Mouse (Mus musculus): ENCODE data around the gene Macf1.
"Not testable (repeated sequence)": the region's sequence is repeated elsewhere in the genome, so short reads cannot be mapped to it uniquely, and the experiment has no call there.

Macf1 gene

GRCm38 (mm10) chr4:123647668-123648067, 36.5 kb downstream of the Macf1 start:
- in situ Hi-C loops (cut with MboI; ENCODE audit: low pct_unique_long_range_greater_than_20kb in 1 of 2, low sequenced_read_pairs in 2 of 2, unreplicated experiment in 1 of 2) = no loop called here

GRCm38 (mm10) chr4:123647109-123647508, 37.1 kb downstream of the Macf1 start:
- in situ Hi-C loops (cut with MboI; ENCODE audit: low pct_unique_long_range_greater_than_20kb in 1 of 2, low sequenced_read_pairs in 2 of 2, unreplicated experiment in 1 of 2) = no loop called here

- in situ Hi-C loops (cut with MboI; ENCODE audit: low pct_unique_long_range_greater_than_20kb in 1 of 2, low sequenced_read_pairs in 2 of 2, unreplicated experiment in 1 of 2) = no loop called here
Observed at GRCm38 (mm10) chr4:123645246-123645845, 38.8 kb downstream of the Macf1 start.

DNA sequence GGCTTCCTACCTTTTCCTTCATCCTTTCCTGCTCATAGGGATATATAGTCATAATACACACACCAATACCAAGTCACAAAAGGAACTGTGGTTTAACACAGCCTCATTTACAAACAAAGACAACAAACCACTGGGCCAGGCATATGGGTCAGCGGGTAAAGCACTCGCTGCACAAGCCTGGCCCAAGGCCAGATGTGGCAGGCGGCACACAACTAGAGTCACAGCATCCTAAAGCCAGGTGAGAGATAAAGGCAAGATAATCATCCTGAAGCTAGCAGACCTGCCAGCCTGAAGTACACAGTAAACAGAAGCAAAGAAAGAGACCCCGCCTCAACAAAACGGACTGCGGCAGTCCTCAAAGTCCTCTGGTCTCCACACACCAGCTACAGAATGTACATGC, 40.6 kb downstream of the Macf1 start:
- in situ Hi-C loops (cut with MboI; ENCODE audit: low pct_unique_long_range_greater_than_20kb in 1 of 2, low sequenced_read_pairs in 2 of 2, unreplicated experiment in 1 of 2) = no loop called here

DNA sequence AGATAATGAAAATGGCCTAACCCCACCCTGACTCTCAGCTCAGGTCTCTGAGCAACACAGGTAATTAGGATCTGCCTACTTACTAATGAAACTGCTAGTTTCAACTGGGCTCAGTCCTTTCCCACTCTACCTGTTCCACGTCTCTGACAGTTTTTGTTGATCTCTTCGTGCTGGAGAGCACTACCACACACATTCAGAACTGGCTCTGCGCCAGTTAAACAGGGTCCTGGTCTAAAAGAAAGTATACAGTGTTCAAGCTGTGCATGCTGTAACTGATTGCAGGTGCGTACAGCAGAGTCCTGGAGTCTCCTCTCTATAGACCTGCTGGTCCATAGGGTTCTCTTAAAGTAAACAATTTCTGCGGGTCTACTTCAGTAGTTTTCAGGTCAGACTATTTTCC, 41.3 kb downstream of the Macf1 start:
- in situ Hi-C loops (cut with MboI; ENCODE audit: low pct_unique_long_range_greater_than_20kb in 1 of 2, low sequenced_read_pairs in 2 of 2, unreplicated experiment in 1 of 2) = no loop called here

DNA sequence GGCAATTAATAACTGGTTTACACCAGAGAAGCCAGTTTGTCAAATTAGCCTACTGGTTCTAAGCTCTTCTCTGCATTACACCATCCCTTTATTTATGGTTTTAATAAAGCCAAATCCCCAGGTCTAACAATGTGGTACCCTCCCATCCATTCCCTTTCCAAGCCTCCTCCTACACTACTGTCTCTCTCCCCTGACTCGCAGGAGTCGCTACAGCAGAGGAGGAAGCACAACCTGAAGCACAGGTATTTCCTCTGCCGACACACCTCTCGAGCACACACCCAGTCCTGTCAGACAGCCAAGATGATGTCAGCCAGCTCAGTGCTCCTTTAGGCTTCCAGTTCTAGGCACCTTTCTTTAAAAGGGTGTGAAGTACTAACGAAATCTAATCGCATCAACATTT, 47.0 kb downstream of the Macf1 start:
- in situ Hi-C loops (cut with MboI; ENCODE audit: low pct_unique_long_range_greater_than_20kb in 1 of 2, low sequenced_read_pairs in 2 of 2, unreplicated experiment in 1 of 2) = no loop called here

GRCm38 (mm10) chr4:123635428-123635827, 48.7 kb downstream of the Macf1 start:
- in situ Hi-C loops (cut with MboI; ENCODE audit: low pct_unique_long_range_greater_than_20kb in 1 of 2, low sequenced_read_pairs in 2 of 2, unreplicated experiment in 1 of 2) = no loop called here

- in situ Hi-C loops (cut with MboI; ENCODE audit: low pct_unique_long_range_greater_than_20kb in 1 of 2, low sequenced_read_pairs in 2 of 2, unreplicated experiment in 1 of 2) = no loop called here
Observed at GRCm38 (mm10) chr4:123634436-123634835, 49.7 kb downstream of the Macf1 start.

DNA sequence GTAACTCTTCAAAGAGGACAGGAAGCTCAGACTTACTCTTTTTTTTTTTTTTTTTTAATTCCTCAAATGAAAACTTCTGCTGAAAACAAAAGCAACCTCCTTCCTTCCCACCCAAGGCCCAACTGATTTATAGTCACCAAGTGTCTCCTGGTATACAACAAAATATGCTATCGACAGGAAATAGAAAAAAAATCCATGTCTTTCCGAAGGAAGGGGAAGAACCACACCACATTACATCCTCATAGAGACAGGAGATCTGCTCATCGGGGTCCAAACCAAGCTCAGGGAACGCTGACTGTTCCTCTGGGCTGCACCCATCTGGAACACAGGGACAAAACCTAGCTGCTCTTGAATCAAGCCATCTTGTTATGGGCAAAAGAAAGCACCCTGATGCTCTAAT, 50.3 kb downstream of the Macf1 start:
- in situ Hi-C loops (cut with MboI; ENCODE audit: low pct_unique_long_range_greater_than_20kb in 1 of 2, low sequenced_read_pairs in 2 of 2, unreplicated experiment in 1 of 2) = no loop called here

DNA sequence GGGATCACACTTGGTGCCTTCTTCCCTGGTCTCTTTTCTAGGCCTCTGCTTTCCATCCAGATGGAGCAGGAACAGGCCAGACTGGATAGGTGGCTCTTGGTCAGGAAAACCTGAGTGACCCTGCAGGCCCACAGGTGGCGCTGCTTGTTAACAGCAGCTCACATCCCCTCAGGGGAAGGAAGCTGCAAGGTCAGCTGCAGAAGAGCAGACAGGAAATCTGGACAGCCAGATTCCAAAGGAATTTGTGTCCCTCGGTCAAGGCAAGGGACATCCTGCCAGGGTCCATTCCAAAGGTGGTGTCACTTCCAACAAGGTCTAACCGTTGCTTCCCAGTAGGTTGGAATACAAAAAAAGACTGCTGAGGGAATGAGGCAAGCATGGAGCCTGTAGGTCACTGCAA, 50.8 kb downstream of the Macf1 start:
- in situ Hi-C loops (cut with MboI; ENCODE audit: low pct_unique_long_range_greater_than_20kb in 1 of 2, low sequenced_read_pairs in 2 of 2, unreplicated experiment in 1 of 2) = no loop called here

GRCm38 (mm10) chr4:123632116-123632515, 52.0 kb downstream of the Macf1 start:
- in situ Hi-C loops (cut with MboI; ENCODE audit: low pct_unique_long_range_greater_than_20kb in 1 of 2, low sequenced_read_pairs in 2 of 2, unreplicated experiment in 1 of 2) = not testable (repeated sequence)

DNA sequence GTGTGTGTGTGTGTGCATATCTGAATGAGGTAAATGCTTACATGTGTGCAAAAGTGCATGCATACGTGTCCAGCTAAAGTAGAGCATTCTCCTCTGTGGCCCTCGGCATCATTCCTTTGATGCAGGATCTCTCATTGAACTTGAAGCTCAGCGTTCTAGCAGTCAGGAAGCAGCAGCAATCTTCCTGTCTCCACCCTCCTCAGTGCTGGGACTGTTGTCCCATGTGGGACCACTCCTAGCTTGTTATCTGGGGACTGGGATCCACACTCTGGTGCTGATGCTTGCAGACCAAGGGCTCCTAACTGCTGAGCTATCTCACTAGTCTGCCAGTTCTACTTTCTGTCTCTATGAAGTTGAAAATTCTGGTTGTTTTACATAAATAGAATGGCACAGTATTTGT, 52.5 kb downstream of the Macf1 start:
- in situ Hi-C loops (cut with MboI; ENCODE audit: low pct_unique_long_range_greater_than_20kb in 1 of 2, low sequenced_read_pairs in 2 of 2, unreplicated experiment in 1 of 2) = no loop called here

DNA sequence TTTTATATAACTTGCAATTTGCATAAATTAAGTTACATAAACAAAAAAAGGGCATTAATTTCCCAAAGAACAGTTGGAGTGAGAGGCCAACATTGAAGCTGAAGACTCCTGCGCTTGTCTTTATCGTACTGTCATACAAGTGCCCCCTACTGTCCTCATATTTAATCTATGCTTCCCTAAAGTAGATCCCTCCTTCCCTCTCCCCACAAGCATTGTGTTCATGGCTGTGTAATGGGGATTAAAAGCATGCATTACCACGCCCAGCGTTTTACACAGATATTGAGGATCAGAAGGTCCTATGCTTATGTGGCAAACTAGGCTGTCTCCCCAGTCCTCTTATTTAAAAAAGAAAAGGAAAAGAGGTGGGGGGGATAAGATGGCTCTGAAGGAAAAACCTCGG, 56.5 kb downstream of the Macf1 start:
- in situ Hi-C loops (cut with MboI; ENCODE audit: low pct_unique_long_range_greater_than_20kb in 1 of 2, low sequenced_read_pairs in 2 of 2, unreplicated experiment in 1 of 2) = no loop called here

DNA sequence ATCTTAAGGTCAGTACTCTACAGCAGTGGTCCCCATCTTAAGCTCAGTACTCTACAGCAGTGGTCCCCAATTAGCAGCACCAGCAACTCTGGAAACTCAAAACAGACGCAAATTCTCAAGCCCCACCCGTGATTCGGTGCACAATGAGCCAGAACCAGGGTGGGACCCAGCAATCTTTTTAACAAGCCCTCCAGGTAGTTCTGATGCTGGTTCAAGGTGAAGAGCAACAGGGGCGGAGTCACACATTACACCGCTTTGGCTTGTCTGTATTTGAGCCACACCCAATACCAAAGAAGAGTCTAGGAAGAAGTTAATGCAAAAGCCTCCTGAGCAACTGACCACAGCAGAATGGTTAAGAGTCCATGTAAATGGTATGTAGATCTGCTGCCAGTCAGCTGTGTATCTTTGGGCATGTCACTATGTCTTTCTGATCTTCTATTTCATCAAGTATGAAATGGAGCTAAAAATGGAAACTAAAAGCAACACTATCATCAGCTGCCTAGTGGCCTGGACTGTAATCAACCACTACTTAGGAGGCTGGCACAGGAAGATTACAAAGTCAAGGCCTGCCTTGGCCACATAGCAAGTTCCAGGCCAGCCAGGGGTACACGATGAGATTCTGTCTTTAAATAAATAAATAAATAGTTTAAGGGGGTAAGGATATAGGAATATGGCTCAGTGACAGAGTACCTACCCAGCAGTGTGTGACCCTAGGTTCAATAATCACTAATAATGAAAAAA, 58.7 kb downstream of the Macf1 start:
- in situ Hi-C loops (cut with MboI; ENCODE audit: low pct_unique_long_range_greater_than_20kb in 1 of 2, low sequenced_read_pairs in 2 of 2, unreplicated experiment in 1 of 2) = no loop called here

DNA sequence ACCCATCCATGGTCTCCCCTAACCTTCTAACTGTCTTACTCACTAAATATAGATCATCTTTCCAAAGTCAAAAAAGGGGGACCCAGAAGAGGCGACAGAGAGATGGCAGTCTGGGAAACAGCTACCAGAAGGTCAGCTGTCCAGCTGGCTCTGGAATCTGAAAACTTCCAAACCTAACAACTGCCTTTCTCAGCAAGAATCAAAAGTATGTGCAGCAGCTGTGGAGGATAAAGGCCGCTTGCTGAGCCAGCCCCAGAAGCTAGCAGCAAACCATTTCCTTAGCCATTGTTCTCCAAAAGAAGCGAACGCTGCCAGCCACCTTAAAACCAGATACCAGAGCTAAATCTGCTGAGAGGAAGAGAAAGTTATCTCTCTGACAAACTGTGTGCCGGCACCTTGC, 59.7 kb downstream of the Macf1 start:
- in situ Hi-C loops (cut with MboI; ENCODE audit: low pct_unique_long_range_greater_than_20kb in 1 of 2, low sequenced_read_pairs in 2 of 2, unreplicated experiment in 1 of 2) = no loop called here

DNA sequence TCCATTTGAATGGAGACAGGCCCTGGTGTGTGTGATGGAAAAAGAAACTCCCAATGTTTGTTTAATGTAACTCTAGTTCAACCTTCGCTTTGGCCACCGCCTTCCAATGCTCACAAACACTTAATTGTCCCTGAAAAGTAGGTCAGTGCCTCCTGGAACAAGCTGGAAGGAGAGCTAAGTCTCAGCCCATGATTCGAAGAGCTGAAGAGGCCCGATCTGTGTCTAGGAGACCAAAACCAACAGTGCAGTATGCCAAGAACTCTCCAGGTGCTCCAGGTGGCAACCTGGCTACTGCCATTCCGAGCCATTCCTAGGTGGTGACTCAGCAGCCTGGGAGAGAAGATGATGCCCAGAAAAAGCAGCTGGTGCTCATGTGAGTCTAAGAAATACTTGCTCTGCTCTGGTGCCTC, 60.4 kb downstream of the Macf1 start:
- in situ Hi-C loops (cut with MboI; ENCODE audit: low pct_unique_long_range_greater_than_20kb in 1 of 2, low sequenced_read_pairs in 2 of 2, unreplicated experiment in 1 of 2) = no loop called here

GRCm38 (mm10) chr4:123621732-123622131, 62.4 kb downstream of the Macf1 start:
- in situ Hi-C loops (cut with MboI; ENCODE audit: low pct_unique_long_range_greater_than_20kb in 1 of 2, low sequenced_read_pairs in 2 of 2, unreplicated experiment in 1 of 2) = no loop called here

DNA sequence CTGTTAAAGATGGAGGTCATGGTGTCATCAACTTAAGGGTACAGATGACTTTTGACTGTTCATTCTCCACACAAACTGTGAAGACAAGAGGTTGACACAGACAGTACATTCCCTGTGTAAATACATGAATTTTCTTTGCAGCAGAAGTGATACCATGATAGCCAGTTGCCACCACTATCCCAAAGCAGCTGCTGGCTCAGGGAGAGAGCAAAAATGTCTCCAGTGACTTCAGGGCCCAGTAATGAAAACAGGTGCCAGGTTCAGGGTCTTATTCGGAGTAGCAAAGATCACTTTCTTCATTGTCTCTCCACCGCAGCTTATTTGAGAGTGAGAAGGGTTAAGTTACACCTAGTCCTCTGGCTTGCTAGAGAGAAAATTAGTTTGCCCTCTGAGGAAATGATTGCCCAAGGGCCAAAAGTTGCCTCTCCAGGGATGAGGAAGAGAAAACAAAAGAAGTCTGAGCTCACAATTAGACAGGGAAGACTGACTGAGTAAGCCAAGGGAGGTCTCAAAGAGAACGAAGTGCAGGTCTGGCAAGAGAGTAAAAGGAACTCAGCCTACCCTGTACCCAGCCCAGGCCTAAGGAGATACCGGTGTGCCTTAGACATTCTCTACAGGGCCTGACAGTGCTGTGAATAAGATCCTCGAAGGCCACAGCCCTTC, 66.3 kb downstream of the Macf1 start:
- in situ Hi-C loops (cut with MboI; ENCODE audit: low pct_unique_long_range_greater_than_20kb in 1 of 2, low sequenced_read_pairs in 2 of 2, unreplicated experiment in 1 of 2) = loop anchor here in 1 of 2 experiments (5.0 kb wide), 1 partner anchor 34 kb away; no protein-coding TSS in a partner anchor

- in situ Hi-C loops (cut with MboI; ENCODE audit: low pct_unique_long_range_greater_than_20kb in 1 of 2, low sequenced_read_pairs in 2 of 2, unreplicated experiment in 1 of 2) = loop anchor here in 1 of 2 experiments (5.0 kb wide), 1 partner anchor 35 kb away; no protein-coding TSS in a partner anchor
Observed at GRCm38 (mm10) chr4:123616971-123617370, 67.2 kb downstream of the Macf1 start.

DNA sequence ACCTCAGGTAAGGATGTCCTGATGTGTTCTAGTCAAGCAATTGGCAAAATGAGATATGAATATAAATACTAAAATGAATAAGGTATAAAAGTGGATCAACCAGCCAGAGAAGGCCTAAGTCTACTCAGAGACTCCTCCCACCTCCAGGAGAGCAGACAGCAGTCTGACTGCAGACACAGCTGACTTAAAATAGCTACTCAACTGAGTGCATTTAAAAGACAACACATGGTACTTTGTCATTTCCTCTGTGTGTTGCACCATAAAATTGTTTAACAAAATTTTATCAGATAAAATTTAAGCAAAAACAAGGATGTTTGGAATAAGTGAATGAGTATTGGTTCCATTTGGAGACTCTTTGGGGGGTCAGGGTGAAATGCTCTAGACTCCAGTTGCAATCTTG, 67.7 kb downstream of the Macf1 start:
- in situ Hi-C loops (cut with MboI; ENCODE audit: low pct_unique_long_range_greater_than_20kb in 1 of 2, low sequenced_read_pairs in 2 of 2, unreplicated experiment in 1 of 2) = loop anchor here in 1 of 2 experiments (5.0 kb wide), 1 partner anchor 36 kb away; no protein-coding TSS in a partner anchor
